Mouse (Mus musculus): ENCODE measurements around the gene Snx29. TPM values are rescaled to one million over a fixed set of nuclear protein-coding genes. Genes with fewer than 3 reads are reported as not detected.

The Snx29 gene
- total and polyA plus RNA-seq, 3 experiments, result 1.2 to 3.2 (median 3.1) TPM

- no peak for TF ChIP-seq NRF1 (IDR thresholded peaks at IDR 0.05; ENCODE audit: low read depth, low read length)
- TF ChIP-seq UBTF (IDR thresholded peaks at IDR 0.05; ENCODE audit: low read depth, low read length), result no peak
- TF ChIP-seq TCF12 (IDR thresholded peaks at IDR 0.05; ENCODE audit: low read depth, low read length), result no peak; the same call in 1 of the 2 replicates
- TF ChIP-seq MAFK (IDR thresholded peaks at IDR 0.05; ENCODE audit: insufficient replicate concordance, low read length), result peak; percentile 60; the same call in 1 of the 2 replicates
- no peak for TF ChIP-seq HCFC1 (IDR thresholded peaks at IDR 0.05; ENCODE audit: low read depth, low read length)
- TF ChIP-seq POLR2AphosphoS2 (IDR thresholded peaks at IDR 0.05; ENCODE audit: low read depth, low read length), result no peak
- no peak for TF ChIP-seq ELF1 (IDR thresholded peaks at IDR 0.05; ENCODE audit: low read depth, low read length)
- 0 out of 2 replicates have a peak, but pooled peaks have one; percentile 22 for TF ChIP-seq CHD2 (IDR thresholded peaks at IDR 0.05; ENCODE audit: low read length)
- peak; percentile 25; the same call in 1 of the 2 replicates for TF ChIP-seq MEF2A (IDR thresholded peaks at IDR 0.05; ENCODE audit: borderline replicate concordance, low read depth, low read length)
- TF ChIP-seq GABPA (IDR thresholded peaks at IDR 0.05; ENCODE audit: insufficient replicate concordance, low read depth, low read length), result no peak
- TF ChIP-seq ZNF384 (IDR thresholded peaks at IDR 0.05; ENCODE audit: low read depth, low read length), result no peak
- no peak for TF ChIP-seq TBP (conservative IDR thresholded peaks at IDR 0.05; ENCODE audit: low read depth, low read length)
- peak; percentile 53; the same call in 1 of the 2 replicates for TF ChIP-seq SIN3A (IDR thresholded peaks at IDR 0.05; ENCODE audit: low read length)
- TF ChIP-seq ZMIZ1 (IDR thresholded peaks at IDR 0.05; ENCODE audit: low read depth, low read length), result no peak
- peak; percentile 67 for TF ChIP-seq MYC (IDR thresholded peaks at IDR 0.05; ENCODE audit: low read depth, low read length)
- TF ChIP-seq RCOR1 (conservative IDR thresholded peaks at IDR 0.05; ENCODE audit: low read depth, low read length), result no peak
- TF ChIP-seq CTCF (conservative IDR thresholded peaks at IDR 0.05 in 1 of 2, IDR thresholded peaks at IDR 0.05 in 1 of 2; ENCODE audit: low read depth in 2 of 2, low read length in 2 of 2), result no peak
- TF ChIP-seq PAX5 (IDR thresholded peaks at IDR 0.05; ENCODE audit: low read length), result no peak
Measured at GRCm38 (mm10) chr16:11569127-11569526, 246.4 kb downstream of the Snx29 start (continued).

GRCm38 (mm10) chr16:11570072-11570471 lies 247.4 kb downstream of the Snx29 start:
- H3K4me1 ChIP-seq (ENCODE audit: control insufficient read depth in 1 of 2, insufficient read depth in 2 of 2), result peaks cover 9 to 46% of the 10 kb centered on the region in 2 experiments
- H3K9me3 ChIP-seq (replicated peaks; ENCODE audit: low read length), result no peaks in the 10 kb centered on the region
- no peak for DNase-seq (ENCODE audit: extremely low read depth)
- no peaks in the 10 kb centered on the region for H3K79me2 ChIP-seq (replicated peaks; ENCODE audit: control insufficient read depth, extremely low read depth, insufficient read depth, poor library complexity, severe bottlenecking)
- dilution Hi-C loops (cut with MboI; ENCODE audit: extremely low pct_ligation_motif_present, extremely low pct_unique_long_range_greater_than_20kb, low sequenced_read_pairs), result no loop called here
- no peak overlapping the region for H3K9ac ChIP-seq (ENCODE audit: insufficient read depth, low read depth)
- no peak for TF ChIP-seq KAT2A (IDR thresholded peaks at IDR 0.05; ENCODE audit: insufficient replicate concordance, low read length)
- no peak for TF ChIP-seq ETS1 (conservative IDR thresholded peaks at IDR 0.05; ENCODE audit: low read depth, low read length)
- TF ChIP-seq MYC (IDR thresholded peaks at IDR 0.05; ENCODE audit: low read depth, low read length), result no peak
- no peak for TF ChIP-seq POLR2AphosphoS2 (IDR thresholded peaks at IDR 0.05; ENCODE audit: low read depth, low read length)
- no peak for TF ChIP-seq PAX5 (IDR thresholded peaks at IDR 0.05; ENCODE audit: low read length)
- TF ChIP-seq ZNF384 (IDR thresholded peaks at IDR 0.05; ENCODE audit: low read depth, low read length), result no peak
- TF ChIP-seq USF2 (conservative IDR thresholded peaks at IDR 0.05; ENCODE audit: low read depth, low read length), result no peak
- TF ChIP-seq BHLHE40 (IDR thresholded peaks at IDR 0.05; ENCODE audit: low read depth, low read length), result no peak
- no peak for TF ChIP-seq HCFC1 (IDR thresholded peaks at IDR 0.05; ENCODE audit: low read depth, low read length)
- TF ChIP-seq POLR2A (IDR thresholded peaks at IDR 0.05; ENCODE audit: low read depth, low read length), result no peak
- no peak for TF ChIP-seq NRF1 (IDR thresholded peaks at IDR 0.05; ENCODE audit: low read depth, low read length)
- no peak overlapping the region for H3K4me2 ChIP-seq (ENCODE audit: insufficient read depth, low read depth, poor library complexity, severe bottlenecking)
- H3K4me3 ChIP-seq (replicated peaks in 1 of 3; ENCODE audit: low read depth in 2 of 3, low read length in 2 of 3, poor library complexity in 1 of 3), result no peak overlapping the region
- H3K36me3 ChIP-seq (replicated peaks in 1 of 2; ENCODE audit: control insufficient read depth in 1 of 2, insufficient read depth in 1 of 2, low read length in 1 of 2), result no peaks in the 10 kb centered on the region
- no peaks in the 10 kb centered on the region for H3K27me3 ChIP-seq (replicated peaks)
- H3K27ac ChIP-seq (ENCODE audit: insufficient read depth, low read depth), result no peak overlapping the region
- in situ Hi-C loops (cut with MboI; ENCODE audit: low pct_ligation_motif_present, low pct_unique_long_range_greater_than_20kb, low sequenced_read_pairs), result no loop called here

Measured in CH12.LX (cell line).